Mouse (Mus musculus): Measurements from ENCODE around the gene Pde1b. TPM values are rescaled to one million over a fixed set of nuclear protein-coding genes. Genes with fewer than 3 reads are reported as not detected.

The Pde1b gene
- polyA plus RNA-seq, 1 experiment, result 4.2 TPM

DNA sequence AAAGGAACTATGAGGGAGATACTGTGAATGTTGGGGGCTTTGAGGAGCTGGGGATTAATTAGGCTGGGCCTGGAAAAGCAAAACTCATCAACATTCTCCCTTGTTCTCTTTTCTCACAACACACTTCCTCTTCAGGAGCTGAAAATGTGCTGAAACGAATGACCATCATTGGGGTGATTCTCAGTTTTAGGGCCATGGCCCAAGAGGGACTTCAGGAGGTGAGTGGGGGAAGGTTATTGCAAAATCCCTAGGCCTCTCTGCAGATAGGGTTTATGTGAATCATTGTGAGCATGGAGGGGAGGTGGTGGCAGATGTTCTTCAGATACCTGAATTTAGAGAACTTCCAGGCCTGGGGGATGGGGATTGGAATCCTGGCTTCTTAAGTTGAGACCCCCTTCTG lies 16.2 kb upstream of the Pde1b start:
- 83% methylated on average over 1 of the region's 1 CpGs for WGBS
- Histone ChIP-seq H3K36me3 (ENCODE audit: control insufficient read depth, insufficient read depth, low read length) (no peaks in the 10 kb centered on the region), H3K27me3 (ENCODE audit: control insufficient read depth, insufficient read depth, low read length) (no peaks in the 10 kb centered on the region), H3K4me1 (ENCODE audit: control insufficient read depth, insufficient read depth, insufficient read length, low read length) (no peaks in the 10 kb centered on the region), H3K27ac (ENCODE audit: insufficient read depth, low read depth, low read length) (no peak overlapping the region), H3K4me3 (ENCODE audit: low read depth, low read length) (no peak overlapping the region)
- no peak for TF ChIP-seq POLR2A (IDR thresholded peaks at IDR 0.05; ENCODE audit: low read depth, low read length)
- TF ChIP-seq CTCF (IDR thresholded peaks at IDR 0.05; ENCODE audit: extremely low read depth, insufficient read length, insufficient replicate concordance, low read depth, low read length), result no peak

DNA sequence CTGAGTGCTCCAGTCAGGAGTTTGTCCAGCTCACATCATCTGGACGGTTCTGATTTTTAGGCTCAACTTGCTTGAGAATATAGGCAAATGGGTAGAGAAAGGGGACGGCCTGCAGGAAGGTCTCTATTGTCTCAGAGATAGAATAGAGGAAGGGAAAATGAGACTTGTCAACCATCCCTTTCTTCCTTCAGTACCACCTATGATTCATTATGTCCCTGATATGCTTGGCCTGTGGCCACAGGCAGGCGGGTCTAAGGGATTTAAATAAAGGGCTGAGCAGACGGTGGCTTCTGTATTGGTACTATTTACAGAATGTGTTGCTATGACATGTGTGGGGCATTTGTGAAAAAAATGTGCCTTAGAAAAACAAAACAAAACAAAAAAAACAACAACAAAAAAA lies 14.5 kb upstream of the Pde1b start:
- 65% methylated on average over 4 of the region's 4 CpGs for WGBS
- no peaks in the 10 kb centered on the region for H3K4me1 ChIP-seq (ENCODE audit: control insufficient read depth, insufficient read depth, insufficient read length, low read length)
- H3K27ac ChIP-seq (ENCODE audit: insufficient read depth, low read depth, low read length), result no peak overlapping the region
- TF ChIP-seq POLR2A (IDR thresholded peaks at IDR 0.05; ENCODE audit: low read depth, low read length) (no peak), CTCF (IDR thresholded peaks at IDR 0.05; ENCODE audit: extremely low read depth, insufficient read length, insufficient replicate concordance, low read depth, low read length) (no peak)
- H3K27me3 ChIP-seq (ENCODE audit: control insufficient read depth, insufficient read depth, low read length), result no peaks in the 10 kb centered on the region
- no peaks in the 10 kb centered on the region; the same call in 1 of the 2 replicates for H3K36me3 ChIP-seq (ENCODE audit: control insufficient read depth, insufficient read depth, low read length)
- no peak overlapping the region for H3K4me3 ChIP-seq (ENCODE audit: low read depth, low read length)

DNA sequence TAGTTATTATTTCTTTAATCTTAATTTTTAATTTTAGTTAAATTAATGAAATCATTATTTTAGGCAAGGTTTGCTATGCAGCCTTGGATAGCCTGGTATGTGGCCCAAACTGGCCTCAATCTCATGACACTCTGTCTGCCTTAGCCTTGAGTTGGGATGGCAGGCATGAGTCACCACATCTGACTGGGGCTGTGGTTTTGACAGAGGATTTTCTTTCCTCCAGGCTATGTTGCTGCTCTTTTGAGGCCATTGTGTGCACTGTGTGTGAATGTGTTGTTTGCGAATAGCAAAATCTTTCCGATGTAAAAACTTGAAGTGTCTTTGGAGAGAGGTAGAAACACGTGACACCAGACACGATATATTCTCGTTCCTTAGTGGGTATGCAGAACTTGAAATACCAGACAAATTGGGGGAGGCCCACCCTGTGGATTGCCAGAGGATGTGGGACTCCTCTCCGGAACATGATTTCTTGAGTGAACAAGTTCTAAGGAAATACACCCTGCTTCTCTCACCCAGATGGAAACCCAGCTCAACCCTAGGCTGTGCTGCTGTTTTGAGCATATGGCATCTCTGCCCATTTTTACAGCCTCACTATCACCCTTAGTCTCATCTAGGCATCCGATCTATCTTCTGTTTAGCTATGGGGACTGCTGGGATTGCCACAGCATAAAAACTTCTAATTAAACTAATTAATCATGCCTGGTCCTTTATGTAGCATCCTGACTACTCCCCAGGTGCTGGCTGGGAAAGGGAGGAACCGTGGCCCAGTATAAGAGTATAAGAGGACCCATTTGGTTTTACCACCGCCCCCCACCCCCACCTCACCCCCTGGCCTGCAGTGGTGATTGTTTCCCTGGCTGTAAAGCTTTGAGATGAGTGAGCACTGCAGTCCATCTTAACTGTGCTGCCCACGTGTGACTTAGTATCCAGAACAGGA lies 6.4 kb upstream of the Pde1b start:
- Histone ChIP-seq H3K4me3 (ENCODE audit: low read depth, low read length) (no peak overlapping the region), H3K27ac (ENCODE audit: insufficient read depth, low read depth, low read length) (no peak overlapping the region), H3K4me1 (ENCODE audit: control insufficient read depth, insufficient read depth, insufficient read length, low read length) (no peaks in the 10 kb centered on the region), H3K36me3 (ENCODE audit: control insufficient read depth, insufficient read depth, low read length) (no peaks in the 10 kb centered on the region; the same call in 1 of the 2 replicates), H3K27me3 (ENCODE audit: control insufficient read depth, insufficient read depth, low read length) (no peaks in the 10 kb centered on the region)
- WGBS, result 82% methylated on average over 10 of the region's 10 CpGs
- no peak for TF ChIP-seq CTCF (IDR thresholded peaks at IDR 0.05; ENCODE audit: extremely low read depth, insufficient read length, insufficient replicate concordance, low read depth, low read length)
- no peak for TF ChIP-seq POLR2A (IDR thresholded peaks at IDR 0.05; ENCODE audit: low read depth, low read length)

DNA sequence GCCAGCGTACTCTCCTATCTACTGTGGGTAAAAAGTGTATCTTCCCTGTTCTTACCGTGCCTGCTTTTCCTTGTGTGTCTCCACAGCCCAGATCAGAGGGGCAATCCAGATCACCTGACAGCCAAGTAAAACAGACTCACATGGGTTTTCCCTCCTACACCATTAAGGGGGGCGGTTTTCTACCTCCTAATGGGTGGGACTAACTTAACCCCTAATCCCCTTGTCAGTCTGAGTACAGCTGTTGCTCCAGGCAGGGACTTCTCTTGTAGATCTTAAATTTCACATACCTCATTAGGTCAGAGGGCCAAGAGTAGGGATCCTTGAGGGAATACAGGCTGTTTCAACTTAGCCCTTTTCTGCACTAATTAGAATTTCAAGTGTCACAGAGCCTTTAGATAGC lies 4.7 kb upstream of the Pde1b start:
- H3K36me3 ChIP-seq (ENCODE audit: control insufficient read depth, insufficient read depth, low read length), result no peaks in the 10 kb centered on the region
- TF ChIP-seq POLR2A (IDR thresholded peaks at IDR 0.05; ENCODE audit: low read depth, low read length) (no peak), CTCF (IDR thresholded peaks at IDR 0.05; ENCODE audit: extremely low read depth, insufficient read length, insufficient replicate concordance, low read depth, low read length) (no peak)
- H3K27ac ChIP-seq (ENCODE audit: insufficient read depth, low read depth, low read length), result no peak overlapping the region
- H3K4me3 ChIP-seq (ENCODE audit: low read depth, low read length), result no peak overlapping the region
- peaks cover 2% of the 10 kb centered on the region; the same call in 1 of the 2 replicates for H3K4me1 ChIP-seq (ENCODE audit: control insufficient read depth, insufficient read depth, insufficient read length, low read length)
- H3K27me3 ChIP-seq (ENCODE audit: control insufficient read depth, insufficient read depth, low read length), result no peaks in the 10 kb centered on the region
- WGBS, result 64% methylated on average over 3 of the region's 3 CpGs

DNA sequence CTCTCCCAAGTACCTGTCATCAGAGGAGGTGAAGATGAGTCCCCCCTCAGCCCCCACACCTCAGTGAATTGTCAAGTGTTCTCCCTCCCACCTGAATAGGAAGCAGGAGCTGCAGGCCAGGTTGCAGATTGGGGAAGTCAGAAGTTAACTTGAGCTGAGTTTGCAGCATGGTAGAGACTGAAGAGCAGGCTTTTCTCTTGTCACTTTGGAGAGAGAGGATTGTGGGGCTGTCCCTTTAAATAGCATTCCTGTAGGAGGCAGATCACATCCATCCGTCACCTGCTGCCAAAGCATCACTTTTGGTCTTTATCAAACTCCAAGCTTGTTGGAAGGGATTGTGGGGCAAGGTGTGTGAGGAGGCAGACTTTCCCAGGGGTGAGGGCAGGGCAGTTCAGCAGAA lies 2.1 kb upstream of the Pde1b start:
- Histone ChIP-seq H3K4me3 (ENCODE audit: low read depth, low read length) (no peak overlapping the region), H3K36me3 (ENCODE audit: control insufficient read depth, insufficient read depth, low read length) (no peaks in the 10 kb centered on the region), H3K27ac (ENCODE audit: insufficient read depth, low read depth, low read length) (no peak overlapping the region), H3K27me3 (ENCODE audit: control insufficient read depth, insufficient read depth, low read length) (no peaks in the 10 kb centered on the region), H3K4me1 (ENCODE audit: control insufficient read depth, insufficient read depth, insufficient read length, low read length) (peaks cover 2% of the 10 kb centered on the region; the same call in 1 of the 2 replicates)
- no peak for TF ChIP-seq POLR2A (IDR thresholded peaks at IDR 0.05; ENCODE audit: low read depth, low read length)
- 59% methylated on average over 1 of the region's 1 CpGs for WGBS

DNA sequence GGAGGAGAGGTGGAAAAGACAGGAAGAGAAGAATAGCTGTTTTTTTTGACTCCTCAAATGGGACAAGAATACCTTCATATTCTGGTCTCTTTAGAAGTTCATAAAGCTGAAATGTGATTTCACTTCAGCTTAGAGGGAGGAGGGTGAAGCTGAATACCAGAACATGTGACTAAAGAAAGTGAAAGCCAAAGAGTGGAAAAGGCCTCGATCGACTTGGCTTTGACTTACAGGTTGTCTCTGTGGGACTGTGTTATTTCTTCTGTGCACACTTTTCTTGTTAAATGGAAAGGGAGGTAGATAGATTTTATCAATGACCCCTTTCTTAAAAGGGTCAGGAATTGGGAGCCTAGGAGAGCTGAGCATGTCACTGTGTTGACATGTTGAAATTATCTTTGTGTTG lies 1.6 kb upstream of the Pde1b start:
- no peak overlapping the region for H3K27ac ChIP-seq (ENCODE audit: insufficient read depth, low read depth, low read length)
- no peak for TF ChIP-seq CTCF (IDR thresholded peaks at IDR 0.05; ENCODE audit: extremely low read depth, insufficient read length, insufficient replicate concordance, low read depth, low read length)
- TF ChIP-seq POLR2A (IDR thresholded peaks at IDR 0.05; ENCODE audit: low read depth, low read length), result no peak
- no peaks in the 10 kb centered on the region for H3K36me3 ChIP-seq (ENCODE audit: control insufficient read depth, insufficient read depth, low read length)
- WGBS, result 5% methylated on average over 2 of the region's 2 CpGs
- H3K4me1 ChIP-seq (ENCODE audit: control insufficient read depth, insufficient read depth, insufficient read length, low read length), result peaks cover 2% of the 10 kb centered on the region; the same call in 1 of the 2 replicates
- H3K27me3 ChIP-seq (ENCODE audit: control insufficient read depth, insufficient read depth, low read length), result no peaks in the 10 kb centered on the region
- H3K4me3 ChIP-seq (ENCODE audit: low read depth, low read length), result no peak overlapping the region

DNA sequence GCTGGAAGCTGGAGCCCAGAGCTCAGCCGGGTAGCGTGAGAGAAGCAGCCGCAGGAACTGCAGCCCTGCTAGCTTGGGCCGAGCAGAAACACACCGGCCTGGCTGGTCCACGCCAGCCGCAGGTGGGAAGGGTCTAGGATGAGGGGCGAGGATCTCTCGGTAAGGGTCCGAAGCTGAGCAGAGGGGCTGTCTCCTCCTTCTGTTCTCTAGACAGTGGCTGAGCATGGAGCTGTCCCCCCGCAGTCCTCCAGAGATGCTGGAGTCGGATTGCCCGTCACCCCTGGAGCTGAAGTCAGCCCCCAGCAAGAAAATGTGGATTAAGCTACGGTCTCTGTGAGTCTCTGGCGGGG lies 392 bp downstream of the Pde1b start:
- peak overlapping the region; percentile 67 for H3K4me3 ChIP-seq (ENCODE audit: low read depth, low read length)
- TF ChIP-seq POLR2A (IDR thresholded peaks at IDR 0.05; ENCODE audit: low read depth, low read length) (no peak), CTCF (IDR thresholded peaks at IDR 0.05; ENCODE audit: extremely low read depth, insufficient read length, insufficient replicate concordance, low read depth, low read length) (no peak)
- H3K36me3 ChIP-seq (ENCODE audit: control insufficient read depth, insufficient read depth, low read length), result no peaks in the 10 kb centered on the region
- no peaks in the 10 kb centered on the region for H3K27me3 ChIP-seq (ENCODE audit: control insufficient read depth, insufficient read depth, low read length)
- H3K27ac ChIP-seq (ENCODE audit: insufficient read depth, low read depth, low read length), result no peak overlapping the region
- H3K4me1 ChIP-seq (ENCODE audit: control insufficient read depth, insufficient read depth, insufficient read length, low read length), result peaks cover 2% of the 10 kb centered on the region; the same call in 1 of the 2 replicates
- 3% methylated on average over 15 of the region's 15 CpGs for WGBS

Data from small intestine, adult 2 months (tissue).